9 mouse cellular contexts compared by ENCODE assay signal in the genomic region with DNA sequence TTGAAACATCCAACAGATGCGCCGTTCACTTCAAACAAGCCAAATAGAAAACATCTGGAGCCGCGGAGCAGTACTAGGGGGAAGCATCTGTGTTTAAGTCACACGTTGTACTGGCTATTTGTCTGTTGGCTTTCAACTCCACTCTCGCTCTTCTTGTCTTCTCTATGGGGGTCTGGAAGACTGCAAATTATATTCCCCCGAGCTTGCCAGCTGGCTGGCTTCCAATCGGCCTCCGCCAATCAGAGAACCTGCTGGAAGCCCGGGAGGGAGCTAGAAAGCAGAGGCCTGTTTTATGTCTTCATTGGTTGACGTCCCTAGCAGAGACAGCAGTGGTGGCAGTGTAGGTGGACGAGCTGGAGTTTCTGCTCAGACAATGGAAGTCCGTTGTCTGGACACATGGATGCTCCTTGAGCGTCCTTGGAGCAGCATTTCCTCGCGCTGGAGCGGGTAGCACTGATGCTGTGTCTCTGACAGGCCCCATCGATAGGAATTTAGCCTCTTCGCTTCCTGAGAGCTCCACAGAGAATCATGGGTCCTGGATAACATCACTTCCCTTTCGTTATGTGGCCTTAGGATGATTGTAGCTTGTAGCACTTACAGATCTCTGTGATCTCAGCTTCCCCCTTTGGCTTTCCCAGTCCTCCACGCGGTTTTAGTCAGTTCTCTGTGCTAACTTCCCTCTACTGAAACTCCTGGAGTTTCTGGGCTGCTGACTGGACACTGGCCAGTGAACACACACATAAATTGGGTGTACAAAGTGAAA.
DNase-seq lines count a peak whose midpoint lies in the region; ATAC-seq lines count a peak whose summit lies in the region.
"Had no signal": no experiment of that assay in that cellular context is flagged by ENCODE, and none has a peak within 500 bp of the region (broad histone marks: within the 10 kb centered on the region; RNA-seq: fewer than 3 reads in every experiment).

No protein-coding gene starts in this region.

- peak; percentile 92 for ATAC-seq in forebrain, embryonic 16.5 days
- ATAC-seq in limb, embryonic 12.5 days (ENCODE audit: insufficient number of reproducible peaks, insufficient read depth, low FRiP score, low TSS enrichment, low read depth) = peak; percentile 79
- ATAC-seq in neural tube, embryonic 15.5 days (ENCODE audit: low FRiP score) = peak; percentile 41; the same call in 1 of the 2 replicates

- no peaks in the 10 kb centered on the region for H3K36me3 ChIP-seq in forebrain, embryonic 16.5 days (ENCODE audit: control insufficient read depth, insufficient read depth)
- no peaks in the 10 kb centered on the region for H3K36me3 ChIP-seq in limb, embryonic 12.5 days
- no peaks in the 10 kb centered on the region for H3K36me3 ChIP-seq in neural tube, embryonic 15.5 days

- intact Hi-C loops in left cerebral cortex, postnatal 10 days (cut with DNase I) = no loop called here
- intact Hi-C loops in heart, postnatal 14 days (cut with DNase I) = no loop called here

- H3K9ac ChIP-seq in forebrain, embryonic 16.5 days (replicated peaks; ENCODE audit: low read depth, low read length) = no peak overlapping the region
- H3K9ac ChIP-seq in limb, embryonic 12.5 days (replicated peaks) = no peak overlapping the region
- no peak overlapping the region for H3K9ac ChIP-seq in neural tube, embryonic 15.5 days (replicated peaks)

- H3K9me3 ChIP-seq in forebrain, embryonic 16.5 days (ENCODE audit: control insufficient read depth, low read length) = no peaks in the 10 kb centered on the region
- no peaks in the 10 kb centered on the region for H3K9me3 ChIP-seq in limb, embryonic 12.5 days
- no peaks in the 10 kb centered on the region for H3K9me3 ChIP-seq in neural tube, embryonic 15.5 days (replicated peaks)

- WGBS in forebrain, embryonic 16.5 days = 58% methylated on average over 22 of the region's 22 CpGs
- 35% methylated on average over 22 of the region's 22 CpGs for WGBS in limb, embryonic 12.5 days
- 65% methylated on average over 22 of the region's 22 CpGs for WGBS in neural tube, embryonic 15.5 days

- no peak overlapping the region for H3K4me2 ChIP-seq in forebrain, embryonic 16.5 days (ENCODE audit: low read length)
- peak overlapping the region; percentile 41 for H3K4me2 ChIP-seq in limb, embryonic 12.5 days
- peak overlapping the region; percentile 32 for H3K4me2 ChIP-seq in neural tube, embryonic 15.5 days

- no peaks in the 10 kb centered on the region for H3K4me1 ChIP-seq in brown adipose tissue, adult 24 weeks (ENCODE audit: control insufficient read depth, insufficient read depth, insufficient read length, low read length)
- H3K4me1 ChIP-seq in forebrain, embryonic 16.5 days (replicated peaks; ENCODE audit: control insufficient read depth, insufficient read depth, low read length) = peaks cover 4% of the 10 kb centered on the region; the same call in 1 of the 2 replicates
- H3K4me1 ChIP-seq in limb, embryonic 12.5 days (replicated peaks) = peaks cover 17% of the 10 kb centered on the region
- peaks cover 19% of the 10 kb centered on the region for H3K4me1 ChIP-seq in neural tube, embryonic 15.5 days

- H3K4me3 ChIP-seq in brown adipose tissue, adult 24 weeks (ENCODE audit: insufficient read depth, low read depth, low read length) = no peak overlapping the region
- H3K4me3 ChIP-seq in forebrain, embryonic 16.5 days (replicated peaks; ENCODE audit: low read length) = no peak overlapping the region
- no peak overlapping the region for H3K4me3 ChIP-seq in limb, embryonic 12.5 days (replicated peaks)
- H3K4me3 ChIP-seq in neural tube, embryonic 15.5 days (replicated peaks) = no peak overlapping the region
- H3K4me3 ChIP-seq: left cerebral cortex, adult 2 months had no signal

- peak overlapping the region; percentile 77 for H3K27ac ChIP-seq in brown adipose tissue, adult 24 weeks (replicated peaks; ENCODE audit: low read depth, low read length)
- 0 out of 2 replicates have a peak overlapping the region, but pooled peaks have one; percentile 17 for H3K27ac ChIP-seq in forebrain, embryonic 16.5 days (ENCODE audit: low read length)
- H3K27ac ChIP-seq in limb, embryonic 12.5 days = peak overlapping the region; percentile 60
- peak overlapping the region; percentile 51 for H3K27ac ChIP-seq in neural tube, embryonic 15.5 days (replicated peaks)
- H3K27ac ChIP-seq: left cerebral cortex, adult 2 months had no signal

- DNase-seq in left cerebral cortex, postnatal 10 days (ENCODE audit: extremely low spot score in 1 of 2, low spot score in 2 of 2) = peak; percentile 44 to 90
- DNase-seq in left cerebral cortex, adult 8-10 months (ENCODE audit: low spot score in 2 of 2) = no peak
- DNase-seq in heart, postnatal 14 days = peak; percentile 84 to 86
- no peak for DNase-seq in urinary bladder, adult 2 months (ENCODE audit: low spot score)

- H3K27me3 ChIP-seq in forebrain, embryonic 16.5 days (replicated peaks; ENCODE audit: control insufficient read depth, insufficient read depth, low read length) = no peaks in the 10 kb centered on the region
- no peaks in the 10 kb centered on the region for H3K27me3 ChIP-seq in limb, embryonic 12.5 days
- H3K27me3 ChIP-seq in neural tube, embryonic 15.5 days (replicated peaks) = no peaks in the 10 kb centered on the region

Comparison
In these comparisons a context has a peak if more than half of its experiments do, and no peak if none do; other contexts are left out.
1. DNase-seq: peak in left cerebral cortex, postnatal 10 days (2 of 2) and heart, postnatal 14 days (2 of 2); none in left cerebral cortex, adult 8-10 months (0 of 2) and urinary bladder, adult 2 months (single experiment).
2. H3K27ac ChIP-seq: peak in every context shown above with its lines; median percentile 77 in brown adipose tissue, adult 24 weeks; 60 in limb, embryonic 12.5 days; 51 in neural tube, embryonic 15.5 days; 17 in forebrain, embryonic 16.5 days.
3. ATAC-seq: peak in every context shown above with its lines; median percentile 92 in forebrain, embryonic 16.5 days; 79 in limb, embryonic 12.5 days; 41 in neural tube, embryonic 15.5 days.